Mouse (Mus musculus) kidney, adult 8-10 months (tissue): Measurements from ENCODE around the gene Dnase1.
"Not testable (repeated sequence)": the region's sequence is repeated elsewhere in the genome, so short reads cannot be mapped to it uniquely, and the experiment has no call there.

Experiments used
- DNase-seq, 2 experiments: peaks; one replicate each; pipeline ENCODE4 v3.0.0; 2022

The Dnase1 gene

DNA sequence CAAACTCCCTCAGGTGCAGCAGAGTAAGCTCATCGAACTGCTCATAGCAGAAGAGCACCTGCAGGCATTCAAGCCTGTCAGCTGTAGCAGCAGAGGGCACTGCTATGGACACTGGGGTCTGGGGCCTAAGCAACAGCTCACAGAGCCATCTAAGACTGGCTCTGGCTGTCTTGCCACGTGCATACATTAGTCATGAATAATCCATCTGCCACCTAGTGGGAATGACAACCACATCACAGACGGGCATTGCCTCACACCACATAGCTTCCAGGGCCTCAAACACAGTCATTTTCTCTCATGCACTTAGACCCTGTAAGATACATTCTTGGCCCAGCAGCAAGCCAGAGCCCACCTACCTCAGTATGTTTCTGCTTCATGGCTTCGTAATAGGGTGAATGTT, 8.8 kb downstream of the Dnase1 start:
- peak in 1 of 2 experiments; percentile 29 for DNase-seq

DNA sequence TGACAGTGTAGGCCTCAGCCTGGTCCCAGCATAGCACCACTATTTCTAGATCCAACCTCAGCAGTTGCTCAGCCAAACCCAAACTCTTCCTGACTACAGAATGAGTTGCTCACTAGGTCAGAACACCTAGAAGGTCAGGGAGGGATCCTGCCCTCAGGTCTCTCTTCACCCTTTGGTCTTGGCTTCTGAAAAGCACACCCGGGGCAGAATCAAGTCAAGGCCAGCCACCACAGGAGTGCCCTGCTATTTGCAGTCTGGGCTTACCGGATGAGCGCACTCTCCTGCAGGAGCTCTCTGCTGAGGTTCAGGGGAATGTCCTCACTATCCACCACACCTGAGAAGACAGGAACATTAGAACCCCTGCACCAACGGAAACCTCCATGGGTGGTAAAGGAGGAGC, 15.9 kb downstream of the Dnase1 start:
- peak; percentile 33 to 37 for DNase-seq

DNA sequence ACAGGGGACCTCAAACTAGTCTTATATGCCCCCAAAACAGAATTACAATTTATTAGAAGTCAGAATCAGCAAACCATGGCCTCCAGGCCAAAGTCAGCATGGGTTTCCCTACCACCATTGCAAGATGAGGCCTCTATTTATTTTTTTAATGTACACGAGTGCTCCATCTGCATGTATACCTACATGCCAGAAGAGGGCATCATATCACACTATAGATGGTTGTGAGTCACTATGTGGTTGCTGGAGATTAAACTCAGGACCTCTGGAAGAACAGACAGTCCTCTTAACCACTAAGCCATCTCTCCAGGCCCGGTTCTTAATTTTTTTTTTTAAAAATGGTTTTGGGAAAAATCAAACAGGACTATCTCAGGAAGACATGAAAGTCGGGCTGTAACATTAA, 17.1 kb downstream of the Dnase1 start:
- no peak for DNase-seq

DNA sequence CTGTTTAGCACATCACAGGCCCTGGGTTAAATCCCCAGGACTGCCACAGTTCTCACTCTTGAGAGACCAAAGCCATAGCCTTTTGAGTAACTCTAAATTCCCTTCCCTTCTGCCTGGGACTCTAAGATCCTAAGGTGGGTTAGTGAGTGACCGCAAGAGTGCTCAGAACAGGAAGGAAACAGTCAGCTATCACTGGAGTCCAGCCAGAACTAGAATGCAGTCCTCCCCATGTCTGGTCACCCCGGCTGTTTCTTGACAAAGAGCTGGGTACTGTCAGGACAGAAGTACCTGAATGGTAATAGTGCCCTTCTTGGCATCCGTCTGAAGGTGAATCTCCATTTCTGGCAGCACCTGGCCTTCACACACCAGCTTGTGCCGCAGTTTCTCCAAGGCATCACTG, 28.2 kb downstream of the Dnase1 start:
- no peak for DNase-seq

DNA sequence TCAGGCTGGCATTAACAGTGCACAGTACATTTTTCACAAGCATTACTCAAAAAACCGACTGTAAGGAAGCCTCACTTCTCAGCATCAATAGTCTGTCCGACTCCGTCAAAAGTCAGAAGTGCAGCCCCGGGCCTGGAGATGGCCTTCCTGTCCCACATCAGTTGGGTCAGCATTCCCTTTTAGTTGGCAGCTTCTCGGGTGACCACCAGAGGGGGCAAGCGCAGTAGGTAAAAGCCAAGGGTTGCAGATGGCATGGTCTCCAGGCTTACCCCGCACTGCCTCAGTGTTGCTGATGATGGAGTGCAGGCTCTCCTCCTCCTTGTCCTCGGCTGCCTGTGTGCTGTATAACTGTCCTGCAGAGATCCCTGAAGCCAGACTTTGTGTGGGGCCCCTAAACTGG, 31.8 kb downstream of the Dnase1 start:
- DNase-seq, result peak in 1 of 2 experiments; percentile 59

DNA sequence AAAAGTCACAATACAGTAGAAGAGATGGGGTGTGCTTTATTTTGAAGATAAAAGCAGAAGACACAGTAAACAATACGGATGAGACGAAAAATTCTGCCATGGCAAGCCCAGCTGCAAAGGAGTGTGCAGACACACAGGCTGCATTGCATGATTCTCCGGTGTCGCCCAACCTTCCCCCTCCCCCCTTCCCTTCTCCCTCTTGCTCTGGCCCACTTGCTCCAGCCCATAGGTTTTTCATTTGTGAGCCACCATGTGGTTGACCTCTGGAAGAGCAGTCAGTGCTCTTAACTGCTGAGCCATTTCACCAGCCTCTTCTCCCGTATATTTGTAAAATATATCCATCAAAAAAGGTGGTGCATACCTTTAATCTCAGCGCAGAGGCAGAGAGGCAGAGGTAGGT, 37.6 kb downstream of the Dnase1 start:
- no peak for DNase-seq

DNA sequence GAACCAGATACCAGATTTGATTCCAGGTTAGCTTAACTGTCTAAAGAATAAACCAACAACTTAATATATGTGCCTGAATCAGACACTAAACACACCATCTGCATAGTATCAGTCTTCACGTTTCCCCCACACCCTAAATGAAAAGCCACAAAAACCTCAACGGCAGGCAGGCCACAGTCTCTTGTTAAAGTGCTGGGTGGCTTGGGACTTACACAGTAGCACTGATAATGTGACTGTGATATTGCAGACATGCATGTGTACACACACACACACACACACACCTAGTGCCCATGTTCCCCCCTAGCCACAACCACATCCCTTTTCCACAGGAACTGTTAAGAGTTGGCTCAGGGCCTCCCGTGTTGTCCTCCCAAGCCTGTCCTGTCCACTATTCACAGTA, 38.1 kb downstream of the Dnase1 start:
- DNase-seq, result no peak

DNA sequence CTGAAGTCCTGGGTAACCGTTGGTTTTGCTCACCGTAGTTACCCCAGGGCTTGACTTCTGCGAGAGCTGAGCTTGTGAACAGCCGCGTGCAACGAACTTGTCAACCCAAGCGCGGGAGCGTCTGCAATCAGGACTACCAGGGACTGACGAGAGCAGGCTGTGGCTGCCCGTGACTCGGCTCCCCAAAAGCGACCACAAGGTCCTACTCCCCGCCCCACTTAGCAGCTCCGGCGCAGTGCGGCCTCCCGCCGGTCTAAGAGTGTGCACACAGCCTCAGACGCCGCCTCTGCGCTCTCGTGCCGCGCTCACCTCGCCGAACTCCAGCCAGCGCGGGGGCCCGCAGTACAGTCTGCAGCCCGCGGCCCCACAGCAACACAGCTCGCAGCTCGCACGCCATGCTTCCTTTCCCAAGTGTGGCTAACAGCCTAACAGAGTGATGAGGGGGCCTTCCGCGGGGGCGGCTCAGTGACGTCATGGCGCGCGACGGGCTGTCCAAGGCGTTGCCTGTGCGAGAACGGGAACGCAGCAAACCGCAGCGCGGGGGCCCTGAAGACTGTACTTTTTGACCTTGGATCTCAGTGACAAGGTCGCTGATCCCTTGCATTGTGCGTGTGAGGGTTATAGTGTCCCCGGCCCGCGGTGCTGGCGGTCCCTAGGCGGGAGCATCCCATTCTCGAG, 40.8 kb downstream of the Dnase1 start, which contains the start of gene Trap1:
Trap1 (minus strand) TSS at position 444 of the 678 bp plus-strand sequence.
- peak; percentile 90 to 95 for DNase-seq

DNA sequence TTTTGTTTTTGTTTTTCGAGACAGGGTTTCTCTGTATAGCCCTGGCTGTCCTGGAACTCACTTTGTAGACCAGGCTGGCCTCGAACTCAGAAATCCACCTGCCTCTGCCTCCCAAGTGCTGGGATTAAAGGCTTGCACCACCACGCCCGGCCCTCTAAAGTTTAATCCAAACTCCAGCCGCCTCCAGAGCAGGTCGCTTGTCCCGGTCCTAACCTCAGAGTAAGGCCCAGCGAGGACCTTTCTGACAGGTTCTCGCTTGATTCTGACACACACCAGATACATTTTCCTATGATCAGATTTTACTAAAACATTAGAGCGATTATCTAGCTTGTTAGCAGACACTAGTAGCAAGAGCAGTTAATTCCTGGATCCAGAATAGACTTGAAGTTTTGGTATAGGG, 41.6 kb downstream of the Dnase1 start:
- not testable (repeated sequence) for DNase-seq

DNA sequence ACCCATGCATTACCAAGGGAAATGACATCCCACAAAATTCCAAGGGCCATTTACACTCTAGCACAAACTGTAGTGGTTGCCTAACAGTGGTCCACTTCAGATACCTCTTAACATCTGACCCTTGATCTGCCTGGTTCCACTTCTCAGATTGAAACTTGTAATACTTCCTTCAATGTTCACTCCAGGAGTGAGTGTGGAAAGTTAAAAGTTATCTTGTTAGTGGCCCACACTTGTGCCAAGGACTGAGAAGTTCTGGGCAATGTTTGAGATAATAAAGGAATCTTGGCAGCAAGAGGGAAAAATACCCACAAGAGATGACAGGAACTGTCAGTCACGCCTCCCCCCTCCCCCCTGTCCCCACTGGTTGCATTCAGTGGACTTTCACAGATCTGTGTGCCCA, 42.9 kb downstream of the Dnase1 start:
- DNase-seq, result no peak

DNA sequence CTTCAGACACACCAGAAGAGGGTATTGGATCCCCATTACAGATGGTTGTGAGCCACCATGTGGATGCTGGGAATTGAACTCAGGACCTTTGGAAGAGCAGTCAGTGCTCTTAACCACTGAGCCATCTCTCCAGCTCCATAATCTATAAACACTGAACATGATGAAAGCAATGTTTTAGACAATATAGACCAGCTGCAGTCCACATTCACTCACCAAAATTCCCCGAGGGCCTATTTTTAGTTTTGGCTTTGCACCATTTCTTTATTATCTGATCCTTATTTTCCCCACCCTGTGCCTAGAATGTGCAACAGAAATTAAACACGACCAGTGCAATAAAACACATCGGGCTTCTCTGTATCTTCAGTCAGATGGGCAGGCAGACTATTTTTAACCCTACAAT, 43.7 kb downstream of the Dnase1 start:
- DNase-seq, result not testable (repeated sequence)

DNA sequence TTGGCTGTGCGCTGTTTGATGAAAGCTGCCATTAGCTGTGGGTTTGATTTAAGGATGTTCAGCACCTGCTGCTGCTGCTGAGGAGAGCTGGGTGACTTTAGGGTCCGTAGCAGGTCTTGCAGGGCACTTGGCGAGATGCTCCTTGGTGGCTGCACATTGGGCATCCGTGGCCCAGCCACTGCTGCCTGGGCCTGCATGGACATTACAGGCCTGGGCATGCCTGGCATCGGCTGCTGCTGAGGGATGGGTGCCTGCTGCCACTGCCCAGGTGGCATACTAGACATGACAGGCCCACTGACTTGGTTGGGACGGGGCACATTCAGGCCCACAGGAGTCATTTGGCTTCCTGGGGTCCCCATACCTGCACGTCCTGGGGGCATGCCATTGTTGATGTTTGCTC, 48.3 kb downstream of the Dnase1 start:
- DNase-seq, result no peak

DNA sequence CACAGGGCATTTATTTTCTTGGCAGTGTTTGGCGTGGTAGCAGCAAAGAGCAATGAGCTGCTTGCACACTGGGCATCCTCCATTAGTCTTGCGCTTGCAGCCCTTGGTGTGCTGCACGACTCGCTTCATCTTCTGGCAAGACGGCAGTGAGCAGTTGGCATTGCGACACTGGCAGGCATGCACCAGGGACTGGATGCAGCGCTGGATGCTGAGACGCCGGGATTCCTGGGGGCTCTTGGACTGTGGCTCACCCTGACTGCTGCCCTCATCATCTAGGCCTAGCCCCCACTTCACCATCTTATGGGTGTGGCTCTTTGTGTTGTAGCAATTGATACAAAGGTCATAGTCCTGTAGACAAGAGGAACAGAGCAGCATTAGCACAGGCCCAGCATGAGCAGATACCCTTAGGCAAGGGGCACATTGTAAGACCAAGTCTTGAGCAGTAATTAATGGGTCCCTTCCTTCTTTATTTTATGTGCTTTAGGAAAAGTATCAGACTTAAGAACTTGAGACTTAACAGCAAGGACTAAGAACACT, 49.2 kb downstream of the Dnase1 start:
- DNase-seq, result no peak

DNA sequence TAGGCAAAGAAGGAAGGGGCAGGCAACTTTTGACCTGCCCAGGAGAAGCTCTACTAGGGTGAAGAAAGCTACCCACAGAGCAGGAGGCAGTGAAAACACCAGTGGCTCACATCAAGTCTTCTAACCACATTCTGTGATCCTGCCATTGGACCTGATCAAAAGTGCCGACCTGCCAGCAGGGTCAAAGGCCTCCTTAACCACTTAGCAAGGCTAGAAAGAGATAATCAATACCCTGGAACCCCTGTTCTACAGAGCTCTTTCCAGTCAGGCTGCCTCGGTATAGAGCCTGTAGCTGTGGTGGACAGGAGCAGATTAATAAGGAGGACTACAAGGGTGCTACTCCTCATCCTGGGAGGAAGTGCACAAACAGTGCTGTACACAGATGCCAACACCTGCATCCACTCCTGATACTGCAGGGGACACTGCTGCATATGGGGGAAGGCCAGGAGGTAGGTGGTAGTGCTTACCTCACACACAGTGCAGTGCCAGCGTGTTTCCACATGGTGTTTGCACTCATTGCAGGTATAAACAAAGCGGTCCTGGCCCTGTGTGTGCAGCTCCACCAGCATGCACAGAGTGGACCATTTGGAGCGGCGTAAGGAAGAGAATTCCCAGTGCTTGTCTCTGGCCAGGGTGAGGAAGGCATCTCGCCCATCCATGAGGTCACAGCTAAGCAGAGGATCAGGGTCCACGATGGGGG, 50.6 kb downstream of the Dnase1 start:
- no peak for DNase-seq
